Mouse (Mus musculus): ENCODE results near the gene Hsf2bp.

Hsf2bp gene

GRCm38 (mm10) chr17:32031684-32032083, 4.5 kb downstream of the Hsf2bp start:
- DNase-seq (ENCODE audit: low spot score): no peak

GRCm38 (mm10) chr17:32028301-32028700, 7.8 kb downstream of the Hsf2bp start:
- DNase-seq (ENCODE audit: low spot score): no peak

- DNase-seq (ENCODE audit: low spot score): no peak
Measured at GRCm38 (mm10) chr17:32027666-32028065, 8.5 kb downstream of the Hsf2bp start.

- peak; percentile 56 for DNase-seq (ENCODE audit: low spot score)
Measured at GRCm38 (mm10) chr17:32025386-32025785, 10.8 kb downstream of the Hsf2bp start.

- no peak for DNase-seq (ENCODE audit: low spot score)
Measured at GRCm38 (mm10) chr17:32024671-32025073, 11.5 kb downstream of the Hsf2bp start.

- no peak for DNase-seq (ENCODE audit: low spot score)
Measured at GRCm38 (mm10) chr17:32023088-32023487, 13.1 kb downstream of the Hsf2bp start.

GRCm38 (mm10) chr17:32022551-32022950, 13.6 kb downstream of the Hsf2bp start:
- DNase-seq (ENCODE audit: low spot score): no peak

GRCm38 (mm10) chr17:32021981-32022380, 14.2 kb downstream of the Hsf2bp start:
- DNase-seq (ENCODE audit: low spot score): no peak

- no peak for DNase-seq (ENCODE audit: low spot score)
Measured at GRCm38 (mm10) chr17:32018127-32018894, 17.8 kb downstream of the Hsf2bp start.

GRCm38 (mm10) chr17:32016481-32016880, 19.7 kb downstream of the Hsf2bp start:
- DNase-seq (ENCODE audit: low spot score): no peak

GRCm38 (mm10) chr17:32013659-32014058, 22.5 kb downstream of the Hsf2bp start:
- DNase-seq (ENCODE audit: low spot score): no peak

GRCm38 (mm10) chr17:32012254-32012653, 23.9 kb downstream of the Hsf2bp start:
- DNase-seq (ENCODE audit: low spot score): no peak

- DNase-seq (ENCODE audit: low spot score): no peak
Measured at GRCm38 (mm10) chr17:32011694-32012093, 24.5 kb downstream of the Hsf2bp start.

GRCm38 (mm10) chr17:32006800-32007199, 29.3 kb downstream of the Hsf2bp start:
- DNase-seq (ENCODE audit: low spot score): no peak

- no peak for DNase-seq (ENCODE audit: low spot score)
Measured at GRCm38 (mm10) chr17:32003251-32003650, 32.9 kb downstream of the Hsf2bp start.

GRCm38 (mm10) chr17:31998351-31998750, 37.8 kb downstream of the Hsf2bp start:
- DNase-seq (ENCODE audit: low spot score): no peak

GRCm38 (mm10) chr17:31996331-31996730, 39.8 kb downstream of the Hsf2bp start:
- DNase-seq (ENCODE audit: low spot score): no peak

GRCm38 (mm10) chr17:31995784-31996183, 40.4 kb downstream of the Hsf2bp start:
- no peak for DNase-seq (ENCODE audit: low spot score)

GRCm38 (mm10) chr17:31994132-31994531, 42.0 kb downstream of the Hsf2bp start:
- DNase-seq (ENCODE audit: low spot score): no peak

- DNase-seq (ENCODE audit: low spot score): no peak
Measured at GRCm38 (mm10) chr17:31993354-31993753, 42.8 kb downstream of the Hsf2bp start.

GRCm38 (mm10) chr17:31992004-31992403, 44.1 kb downstream of the Hsf2bp start:
- no peak for DNase-seq (ENCODE audit: low spot score)

GRCm38 (mm10) chr17:31989035-31989434, 47.1 kb downstream of the Hsf2bp start:
- DNase-seq (ENCODE audit: low spot score): no peak

GRCm38 (mm10) chr17:31986915-31987314, 49.2 kb downstream of the Hsf2bp start:
- no peak for DNase-seq (ENCODE audit: low spot score)

- DNase-seq (ENCODE audit: low spot score): no peak
Measured at GRCm38 (mm10) chr17:31983491-31983890, 52.7 kb downstream of the Hsf2bp start.

All from ovary, postnatal 14 days (tissue).